ENCODE assay signal across 8 mouse cellular contexts in the genomic region with DNA sequence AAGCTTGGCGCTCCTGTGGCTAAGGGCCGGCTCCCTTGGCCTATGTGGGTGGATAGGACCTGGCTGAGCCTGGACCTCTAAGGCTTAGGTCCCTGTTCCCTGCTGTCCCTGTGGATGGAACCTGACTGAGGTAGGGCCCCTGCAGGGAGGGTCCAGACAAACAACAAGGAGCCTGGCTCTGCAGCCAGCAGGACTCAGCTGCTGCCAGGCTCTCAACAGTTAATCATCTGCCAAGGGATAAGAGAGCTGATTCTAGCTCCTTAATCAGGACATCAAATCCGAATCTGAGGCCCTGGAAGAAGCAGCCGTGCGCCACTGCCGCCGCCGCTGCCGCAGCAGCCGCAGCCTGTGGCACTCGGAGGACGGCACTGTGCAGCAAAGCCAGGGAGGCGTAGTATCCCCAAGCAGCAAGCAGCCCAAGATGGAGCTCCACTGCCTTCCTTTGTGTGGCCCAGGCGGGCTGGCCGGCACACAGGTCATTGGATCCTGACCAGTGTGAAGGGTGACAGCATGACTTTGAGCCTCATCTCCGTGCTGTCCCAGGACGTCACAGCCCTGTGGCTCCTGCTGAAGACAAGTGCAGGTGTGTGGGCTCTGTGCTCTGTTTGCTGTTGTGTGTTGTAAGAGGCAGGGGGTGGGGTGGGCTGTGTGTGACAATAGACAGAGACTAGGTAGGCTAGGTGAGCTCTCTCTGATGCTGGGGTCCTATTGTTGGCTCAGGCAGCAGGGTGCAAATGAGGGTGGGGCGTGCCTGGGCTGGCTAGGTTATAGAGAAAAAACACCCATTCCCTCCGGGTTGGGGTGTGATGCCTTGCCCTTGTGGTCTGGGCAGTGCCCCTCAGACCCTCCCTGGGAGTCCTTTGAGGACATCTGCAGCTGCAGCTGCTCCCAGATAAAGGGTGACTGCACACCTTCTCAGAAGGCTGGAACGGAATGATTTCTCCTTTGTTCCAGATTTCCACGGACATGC.
DNase-seq lines count a peak whose midpoint lies in the region; ATAC-seq and TF ChIP-seq lines count a peak whose summit lies in the region.

No protein-coding gene starts in this region.

- H3K9ac ChIP-seq in kidney, embryonic 14.5 days (ENCODE audit: low read depth, low read length), result peak overlapping the region; percentile 56
- H3K9ac ChIP-seq in neural tube, embryonic 13.5 days, result peak overlapping the region; percentile 92

- ATAC-seq in kidney, embryonic 14.5 days (ENCODE audit: low FRiP score, low TSS enrichment), result peak; percentile 76
- ATAC-seq in neural tube, embryonic 13.5 days (ENCODE audit: low read depth), result peak; percentile 86

- H3K27me3 ChIP-seq in E14TG2a.4 (ENCODE audit: insufficient read depth, low read length), result no peaks in the 10 kb centered on the region
- no peaks in the 10 kb centered on the region for H3K27me3 ChIP-seq in kidney, embryonic 14.5 days (ENCODE audit: control insufficient read depth, insufficient read depth, low read length)
- H3K27me3 ChIP-seq in neural tube, embryonic 13.5 days, result no peaks in the 10 kb centered on the region

- H3K4me1 ChIP-seq in E14TG2a.4 (replicated peaks; ENCODE audit: low read depth, low read length), result peaks cover 69% of the 10 kb centered on the region
- peaks cover 29% of the 10 kb centered on the region for H3K4me1 ChIP-seq in kidney, embryonic 14.5 days (ENCODE audit: control insufficient read depth, insufficient read depth, low read length)
- H3K4me1 ChIP-seq in neural tube, embryonic 13.5 days (replicated peaks), result peaks cover 70% of the 10 kb centered on the region

- no peaks in the 10 kb centered on the region for H3K9me3 ChIP-seq in E14TG2a.4 (ENCODE audit: low read length)
- no peaks in the 10 kb centered on the region for H3K9me3 ChIP-seq in kidney, embryonic 14.5 days (ENCODE audit: control insufficient read depth, low read length)
- no peaks in the 10 kb centered on the region for H3K9me3 ChIP-seq in neural tube, embryonic 13.5 days

- peak; percentile 26 for DNase-seq in gastrocnemius, postnatal 10 days
- no peak for DNase-seq in gastrocnemius, adult 18-20 months (ENCODE audit: low spot score)
- peak; percentile 48 for DNase-seq in embryo, embryonic 9.5 days (ENCODE audit: extremely low spot score)
- DNase-seq in layer of hippocampus, postnatal 36 days, result no peak
- DNase-seq in B cell, adult 2 months, result no peak

- peak overlapping the region; percentile 64 for H3K4me2 ChIP-seq in kidney, embryonic 14.5 days (replicated peaks; ENCODE audit: low read depth, low read length)
- peak overlapping the region; percentile 80 for H3K4me2 ChIP-seq in neural tube, embryonic 13.5 days

- H3K27ac ChIP-seq in kidney, embryonic 14.5 days (ENCODE audit: low read depth, low read length), result peak overlapping the region; percentile 77
- H3K27ac ChIP-seq in neural tube, embryonic 13.5 days (replicated peaks), result peak overlapping the region; percentile 99

- H3K36me3 ChIP-seq in E14TG2a.4 (ENCODE audit: insufficient read depth, low read length), result no peaks in the 10 kb centered on the region
- H3K36me3 ChIP-seq in kidney, embryonic 14.5 days (ENCODE audit: control insufficient read depth, insufficient read depth, low read length), result no peaks in the 10 kb centered on the region
- no peaks in the 10 kb centered on the region for H3K36me3 ChIP-seq in neural tube, embryonic 13.5 days

- no peak for TF ChIP-seq CTCF in E14TG2a.4 (conservative IDR thresholded peaks at IDR 0.05; ENCODE audit: low read length)

- peak overlapping the region; percentile 67 for H3K4me3 ChIP-seq in E14TG2a.4 (replicated peaks; ENCODE audit: low read length)
- peak overlapping the region; percentile 42 for H3K4me3 ChIP-seq in kidney, embryonic 14.5 days (ENCODE audit: low read length)
- peak overlapping the region; percentile 66 for H3K4me3 ChIP-seq in neural tube, embryonic 13.5 days

- WGBS in kidney, embryonic 14.5 days, result 10% methylated on average over 21 of the region's 21 CpGs
- WGBS in neural tube, embryonic 13.5 days, result 3% methylated on average over 21 of the region's 21 CpGs

Comparison
In these comparisons a context has a peak if more than half of its experiments do, and no peak if none do; other contexts are left out.
1. DNase-seq: peak in gastrocnemius, postnatal 10 days (single experiment) and embryo, embryonic 9.5 days (single experiment); none in gastrocnemius, adult 18-20 months (single experiment), layer of hippocampus, postnatal 36 days (0 of 2) and B cell, adult 2 months (0 of 2).
2. Peak in every context shown above with its lines, with median percentiles within 50 percentile points of each other: H3K4me3 ChIP-seq.